Mouse (Mus musculus): ENCODE measurements at regions not wholly inside any gene's neighbourhood (a gene's known extent, or its start where the extent isn't known, plus 50 kb on each side); places are given as distances from the start of the nearest gene placed in this dataset.

- no peak for ATAC-seq (ENCODE audit: insufficient number of reproducible peaks, insufficient read depth, low FRiP score, low read depth)
- WGBS = 65% methylated on average over 6 of the region's 6 CpGs
Observed at GRCm38 (mm10) chr5:132594796-132595195, 51.7 kb upstream of the Auts2 start.

More at GRCm38 (mm10) chr5:132594796-132595195, 51.7 kb upstream of the Auts2 start:
- H3K36me3 ChIP-seq (ENCODE audit: control insufficient read depth, insufficient read depth, low read length) = no peaks in the 10 kb centered on the region
- H3K27me3 ChIP-seq (ENCODE audit: control insufficient read depth, insufficient read depth, low read length) = no peaks in the 10 kb centered on the region
- no peaks in the 10 kb centered on the region for H3K4me1 ChIP-seq (ENCODE audit: control insufficient read depth, insufficient read depth, low read length)
- H3K4me2 ChIP-seq (replicated peaks; ENCODE audit: low read depth, low read length) = no peak overlapping the region
- H3K9me3 ChIP-seq (ENCODE audit: control insufficient read depth, low read depth, low read length) = no peaks in the 10 kb centered on the region
- H3K27ac ChIP-seq (ENCODE audit: low read length) = no peak overlapping the region
- H3K4me3 ChIP-seq (ENCODE audit: low read depth, low read length) = no peak overlapping the region
- H3K9ac ChIP-seq (replicated peaks; ENCODE audit: low read depth, low read length) = no peak overlapping the region
